Comparison of ENCODE assay signal across 29 mouse cellular contexts in genomic region chr16:97817414-97817813, GRCm38 (mm10). TPM values are rescaled to one million over a fixed set of nuclear protein-coding genes. Genes with fewer than 3 reads are reported as not detected.
"Had no signal": no experiment of that assay in that cellular context is flagged by ENCODE, and none has a peak within 500 bp of the region (broad histone marks: within the 10 kb centered on the region; RNA-seq: fewer than 3 reads in every experiment).

No protein-coding gene starts in this region.

- H3K4me1 ChIP-seq: heart, embryonic 10.5 days; heart, embryonic 12.5 days; hindbrain, embryonic 10.5 days; hindbrain, embryonic 12.5 days; limb, embryonic 10.5 days; limb, embryonic 12.5 days; liver, embryonic 15.5 days had no signal

- H3K4me3 ChIP-seq: gastrocnemius, adult 2 months; heart, embryonic 10.5 days; heart, embryonic 12.5 days; hindbrain, embryonic 10.5 days; hindbrain, embryonic 12.5 days; limb, embryonic 10.5 days; limb, embryonic 12.5 days; liver, embryonic 13.5 days; liver, embryonic 15.5 days had no signal

- ATAC-seq: hindbrain, embryonic 16.5 days; inflammation-experienced regulatory T-cells, adult 6 months; intestine, embryonic 16.5 days had no signal

- H3K4me2 ChIP-seq: heart, embryonic 12.5 days; hindbrain, embryonic 12.5 days; hindbrain, embryonic 14.5 days; limb, embryonic 12.5 days; liver, embryonic 11.5 days; liver, embryonic 13.5 days; liver, embryonic 15.5 days had no signal

- H3K27ac ChIP-seq: gastrocnemius, adult 2 months; heart, embryonic 10.5 days; hindbrain, embryonic 10.5 days; hindbrain, embryonic 12.5 days; hindbrain, embryonic 14.5 days; limb, embryonic 10.5 days; limb, embryonic 12.5 days; liver, embryonic 13.5 days; liver, embryonic 15.5 days had no signal

- H3K27me3 ChIP-seq: heart, embryonic 12.5 days; hindbrain, embryonic 12.5 days; limb, embryonic 12.5 days; liver, embryonic 13.5 days; liver, embryonic 15.5 days had no signal

- DNase-seq: gastrocnemius, adult 2 months; gastrocnemius, postnatal 10 days; gastrocnemius, postnatal 25 days; heart, adult 18-20 months; heart, postnatal 10 days; heart, postnatal 4 days; kidney, adult 18-20 months; kidney, adult 8-10 months; kidney, postnatal 10 days; kidney, postnatal 25 days; kidney, postnatal 4 days; layer of hippocampus, adult 9-11 months; layer of hippocampus, postnatal 36 days; liver; liver, embryonic 13.5 days had no signal

- H3K9ac ChIP-seq: heart, embryonic 12.5 days; hindbrain, embryonic 12.5 days; hindbrain, embryonic 14.5 days; limb, embryonic 12.5 days; liver, embryonic 13.5 days; liver, embryonic 15.5 days had no signal

- H3K9me3 ChIP-seq: heart, embryonic 10.5 days; heart, embryonic 12.5 days; hindbrain, embryonic 10.5 days; hindbrain, embryonic 12.5 days; limb, embryonic 10.5 days; limb, embryonic 12.5 days; liver, embryonic 13.5 days; liver, embryonic 15.5 days had no signal

RNA-seq across cellular contexts. Expression of gene Ripk4, which starts 53.8 kb away (rescaled TPM):
- total RNA-seq: gastrocnemius, adult 2 months; gastrocnemius, postnatal 10 days; gastrocnemius, postnatal 25 days; gastrocnemius, postnatal 4 days; granulocyte monocyte progenitor cell, adult 5-6 weeks had no signal
